Mouse (Mus musculus) intestine, embryonic 15.5 days (tissue): ENCODE data around the gene Nup153. TPM values are rescaled to one million over a fixed set of nuclear protein-coding genes. Genes with fewer than 3 reads are reported as not detected.

Experiments used
- ATAC-seq: fragments of 200-750 bp; cut with Nextera tagmentation; 2 replicates; pipeline ENCODE4 v1.8.0; 2017; ENCODE audit warnings: moderate TSS enrichment, moderate library complexity
- H3K27ac ChIP-seq: fragments of 300-500 bp; sonication (generic); 2 replicates; pipeline ENCODE4 v1.5.1; 2015; ENCODE audit warnings: mild to moderate bottlenecking, inconsistent platforms
- H3K27me3 ChIP-seq: fragments of 300-500 bp; sonication (generic); replicated peaks from 2 replicates; pipeline ENCODE4 v1.6.1; 2015; ENCODE audit warnings: inconsistent platforms
- H3K36me3 ChIP-seq: fragments of 300-500 bp; sonication (generic); 2 replicates; pipeline ENCODE4 v1.6.1; 2015; ENCODE audit warnings: inconsistent platforms
- H3K4me1 ChIP-seq: fragments of 300-500 bp; sonication (generic); replicated peaks from 2 replicates; pipeline ENCODE4 v1.6.1; 2015; ENCODE audit warnings: inconsistent platforms
- H3K4me2 ChIP-seq: fragments of 300-500 bp; sonication (generic); replicated peaks from 2 replicates; pipeline ENCODE4 v1.6.1; 2015; ENCODE audit warnings: mild to moderate bottlenecking, inconsistent platforms
- H3K4me3 ChIP-seq: fragments of 300-500 bp; sonication (generic); replicated peaks from 2 replicates; pipeline ENCODE4 v1.5.1; 2015; ENCODE audit warnings: inconsistent platforms
- H3K9ac ChIP-seq: fragments of 300-500 bp; sonication (generic); 2 replicates; pipeline ENCODE4 v1.6.1; 2015; ENCODE audit warnings: inconsistent platforms
- H3K9me3 ChIP-seq: fragments of 300-500 bp; sonication (generic); 2 replicates; pipeline ENCODE4 v1.6.1; 2016; ENCODE audit warnings: inconsistent platforms
- WGBS: fragments of 180-500 bp; shearing (Covaris S2); methylation state at CpG from one replicate; pipeline ENCODE4 v1.1.7; 2015; 5-methylcytosine and 5-hydroxymethylcytosine counted together
- polyA plus RNA-seq: library from polyadenylated mRNA; unstranded; fragments of >200 nt; fragmentation: Nextera tagmentation; extraction: Ambion mirVana; gene quantifications from 2 replicates; pipeline ENCODE4 v1.2.1, GENCODE M21; 2015

Nup153 gene
- polyA plus RNA-seq, result 20.3 and 21.4 TPM in 2 replicates

GRCm38 (mm10) chr13:46727837-46728268 lies at the start of gene Nup153:
Nup153 (minus strand) TSS chr13:46727940.
- no peaks in the 10 kb centered on the region for H3K27me3 ChIP-seq
- peak; percentile 94 for ATAC-seq
- under 1% methylated on average over 51 of the region's 51 CpGs for WGBS
- H3K9ac ChIP-seq, result peak within 1 kb of the TSS; percentile 97
- H3K4me3 ChIP-seq, result peak within 1 kb of the TSS; percentile 99
- H3K4me2 ChIP-seq, result peak within 1 kb of the TSS; percentile 64
- H3K4me1 ChIP-seq, result 0 out of 2 replicates have a peak, but pooled peaks cover 7% of the 10 kb centered on the region
- H3K36me3 ChIP-seq, result no peaks in the 10 kb centered on the region
- H3K9me3 ChIP-seq, result no peaks in the 10 kb centered on the region
- H3K27ac ChIP-seq, result peak within 1 kb of the TSS; percentile 98

- Histone ChIP-seq H3K4me2 (no peak overlapping the region), H3K9ac (no peak overlapping the region), H3K27me3 (no peaks in the 10 kb centered on the region), H3K36me3 (peaks cover 7% of the 10 kb centered on the region), H3K4me3 (no peak overlapping the region), H3K9me3 (no peaks in the 10 kb centered on the region), H3K4me1 (0 out of 2 replicates have a peak, but pooled peaks cover 3% of the 10 kb centered on the region), H3K27ac (no peak overlapping the region)
- WGBS, result 88% methylated on average over 3 of the region's 3 CpGs
- no peak for ATAC-seq
Observed at GRCm38 (mm10) chr13:46777461-46777860, 49.7 kb upstream of the Nup153 start.

- H3K27ac ChIP-seq, result no peak overlapping the region
- no peaks in the 10 kb centered on the region for H3K9me3 ChIP-seq
- H3K36me3 ChIP-seq, result peaks cover 13% of the 10 kb centered on the region
- no peaks in the 10 kb centered on the region for H3K27me3 ChIP-seq
- ATAC-seq, result no peak
- H3K9ac ChIP-seq, result no peak overlapping the region
- H3K4me1 ChIP-seq, result 0 out of 2 replicates have a peak, but pooled peaks cover 3% of the 10 kb centered on the region
- 52% methylated on average over 14 of the region's 14 CpGs for WGBS
- no peak overlapping the region for H3K4me3 ChIP-seq
- H3K4me2 ChIP-seq, result no peak overlapping the region
Observed at GRCm38 (mm10) chr13:46776636-46777305, 49.0 kb upstream of the Nup153 start.

- no peaks in the 10 kb centered on the region for H3K9me3 ChIP-seq
- H3K27me3 ChIP-seq, result no peaks in the 10 kb centered on the region
- H3K36me3 ChIP-seq, result peaks cover 13% of the 10 kb centered on the region
- ATAC-seq, result no peak
- no peak overlapping the region for H3K27ac ChIP-seq
- WGBS, result 86% methylated on average over 5 of the region's 5 CpGs
- H3K4me2 ChIP-seq, result no peak overlapping the region
- H3K9ac ChIP-seq, result no peak overlapping the region
- no peak overlapping the region for H3K4me3 ChIP-seq
- 0 out of 2 replicates have a peak, but pooled peaks cover 3% of the 10 kb centered on the region for H3K4me1 ChIP-seq
Observed at GRCm38 (mm10) chr13:46774998-46775397, 47.3 kb upstream of the Nup153 start.

GRCm38 (mm10) chr13:46772581-46772980 lies 44.8 kb upstream of the Nup153 start:
- 97% methylated on average over 13 of the region's 13 CpGs for WGBS
- H3K27ac ChIP-seq, result no peak overlapping the region
- H3K4me3 ChIP-seq, result no peak overlapping the region
- no peaks in the 10 kb centered on the region for H3K9me3 ChIP-seq
- H3K27me3 ChIP-seq, result no peaks in the 10 kb centered on the region
- H3K4me1 ChIP-seq, result 0 out of 2 replicates have a peak, but pooled peaks cover 3% of the 10 kb centered on the region
- no peak for ATAC-seq
- H3K4me2 ChIP-seq, result no peak overlapping the region
- H3K36me3 ChIP-seq, result peaks cover 13% of the 10 kb centered on the region
- H3K9ac ChIP-seq, result no peak overlapping the region

- Histone ChIP-seq H3K4me3 (no peak overlapping the region), H3K9me3 (no peaks in the 10 kb centered on the region), H3K27ac (no peak overlapping the region), H3K4me2 (no peak overlapping the region), H3K36me3 (peaks cover 4% of the 10 kb centered on the region; the same call in 1 of the 2 replicates), H3K27me3 (no peaks in the 10 kb centered on the region), H3K9ac (no peak overlapping the region), H3K4me1 (no peaks in the 10 kb centered on the region)
- WGBS, result 96% methylated on average over 2 of the region's 2 CpGs
- no peak for ATAC-seq
Observed at GRCm38 (mm10) chr13:46765361-46765760, 37.6 kb upstream of the Nup153 start.

GRCm38 (mm10) chr13:46763210-46763609 lies 35.5 kb upstream of the Nup153 start:
- no peak overlapping the region for H3K4me3 ChIP-seq
- no peaks in the 10 kb centered on the region for H3K4me1 ChIP-seq
- 88% methylated on average over 9 of the region's 9 CpGs for WGBS
- ATAC-seq, result no peak
- H3K9me3 ChIP-seq, result no peaks in the 10 kb centered on the region
- no peak overlapping the region for H3K27ac ChIP-seq
- H3K27me3 ChIP-seq, result no peaks in the 10 kb centered on the region
- no peak overlapping the region for H3K4me2 ChIP-seq
- H3K9ac ChIP-seq, result no peak overlapping the region
- H3K36me3 ChIP-seq, result peaks cover 4% of the 10 kb centered on the region; the same call in 1 of the 2 replicates

- Histone ChIP-seq H3K36me3 (peaks cover 4% of the 10 kb centered on the region; the same call in 1 of the 2 replicates), H3K4me1 (no peaks in the 10 kb centered on the region), H3K9me3 (no peaks in the 10 kb centered on the region), H3K27me3 (no peaks in the 10 kb centered on the region), H3K4me2 (no peak overlapping the region), H3K4me3 (no peak overlapping the region), H3K9ac (no peak overlapping the region), H3K27ac (no peak overlapping the region)
- ATAC-seq, result no peak
- 85% methylated on average over 6 of the region's 6 CpGs for WGBS
Observed at GRCm38 (mm10) chr13:46760921-46761320, 33.2 kb upstream of the Nup153 start.

GRCm38 (mm10) chr13:46759281-46759809 lies 31.6 kb upstream of the Nup153 start:
- no peak overlapping the region for H3K27ac ChIP-seq

GRCm38 (mm10) chr13:46758627-46759026 lies 30.9 kb upstream of the Nup153 start:
- Histone ChIP-seq H3K4me1 (no peaks in the 10 kb centered on the region), H3K36me3 (peaks cover 4% of the 10 kb centered on the region; the same call in 1 of the 2 replicates), H3K4me3 (no peak overlapping the region), H3K27me3 (no peaks in the 10 kb centered on the region), H3K9me3 (no peaks in the 10 kb centered on the region), H3K9ac (no peak overlapping the region), H3K27ac (no peak overlapping the region), H3K4me2 (no peak overlapping the region)
- WGBS, result 96% methylated on average over 13 of the region's 13 CpGs
- no peak for ATAC-seq

More at GRCm38 (mm10) chr13:46759281-46759809, 31.6 kb upstream of the Nup153 start:
- H3K4me3 ChIP-seq, result no peak overlapping the region
- no peak overlapping the region for H3K9ac ChIP-seq
- peaks cover 4% of the 10 kb centered on the region; the same call in 1 of the 2 replicates for H3K36me3 ChIP-seq
- H3K4me1 ChIP-seq, result no peaks in the 10 kb centered on the region
- ATAC-seq, result no peak
- no peaks in the 10 kb centered on the region for H3K27me3 ChIP-seq
- no peak overlapping the region for H3K4me2 ChIP-seq
- H3K9me3 ChIP-seq, result no peaks in the 10 kb centered on the region
- 80% methylated on average over 8 of the region's 8 CpGs for WGBS

- no peak for ATAC-seq
- H3K36me3 ChIP-seq, result peaks cover 4% of the 10 kb centered on the region; the same call in 1 of the 2 replicates
- no peak overlapping the region for H3K4me3 ChIP-seq
- H3K9ac ChIP-seq, result no peak overlapping the region
- no peak overlapping the region for H3K27ac ChIP-seq
- no peaks in the 10 kb centered on the region for H3K9me3 ChIP-seq
- no peaks in the 10 kb centered on the region for H3K27me3 ChIP-seq
- no peak overlapping the region for H3K4me2 ChIP-seq
- 92% methylated on average over 7 of the region's 7 CpGs for WGBS
- no peaks in the 10 kb centered on the region for H3K4me1 ChIP-seq
Observed at GRCm38 (mm10) chr13:46757946-46758345, 30.2 kb upstream of the Nup153 start.

GRCm38 (mm10) chr13:46753294-46753693 lies 25.6 kb upstream of the Nup153 start:
- Histone ChIP-seq H3K4me3 (no peak overlapping the region), H3K27ac (no peak overlapping the region), H3K9me3 (no peaks in the 10 kb centered on the region), H3K36me3 (0 out of 2 replicates have a peak, but pooled peaks cover 6% of the 10 kb centered on the region), H3K9ac (no peak overlapping the region), H3K27me3 (no peaks in the 10 kb centered on the region), H3K4me2 (no peak overlapping the region), H3K4me1 (no peaks in the 10 kb centered on the region)
- ATAC-seq, result no peak
- 80% methylated on average over 5 of the region's 5 CpGs for WGBS
